Mouse (Mus musculus): Measurements from ENCODE around the gene Dgkg.

Gene Dgkg

GRCm38 (mm10) chr16:22596394-22596793, 60.6 kb downstream of the Dgkg start:
- no peak for DNase-seq (ENCODE audit: low spot score)

- no peak for DNase-seq (ENCODE audit: low spot score)
Observed at GRCm38 (mm10) chr16:22593907-22594306, 63.1 kb downstream of the Dgkg start.

GRCm38 (mm10) chr16:22589619-22590018, 67.4 kb downstream of the Dgkg start:
- DNase-seq (ENCODE audit: low spot score), result no peak

GRCm38 (mm10) chr16:22586151-22586836, 70.7 kb downstream of the Dgkg start:
- no peak for DNase-seq (ENCODE audit: low spot score)

GRCm38 (mm10) chr16:22585523-22585922, 71.5 kb downstream of the Dgkg start:
- no peak for DNase-seq (ENCODE audit: low spot score)

GRCm38 (mm10) chr16:22583401-22583800, 73.6 kb downstream of the Dgkg start:
- DNase-seq (ENCODE audit: low spot score), result no peak

GRCm38 (mm10) chr16:22582173-22582929, 74.7 kb downstream of the Dgkg start:
- DNase-seq (ENCODE audit: low spot score), result no peak

GRCm38 (mm10) chr16:22580103-22580502, 76.9 kb downstream of the Dgkg start:
- DNase-seq (ENCODE audit: low spot score), result no peak

- DNase-seq (ENCODE audit: low spot score), result no peak
Observed at GRCm38 (mm10) chr16:22578883-22579282, 78.1 kb downstream of the Dgkg start.

- no peak for DNase-seq (ENCODE audit: low spot score)
Observed at GRCm38 (mm10) chr16:22577656-22578055, 79.4 kb downstream of the Dgkg start.

- DNase-seq (ENCODE audit: low spot score), result no peak
Observed at GRCm38 (mm10) chr16:22574164-22574563, 82.9 kb downstream of the Dgkg start.

- DNase-seq (ENCODE audit: low spot score), result peak; percentile 29
Observed at GRCm38 (mm10) chr16:22572641-22573341, 84.2 kb downstream of the Dgkg start.

- DNase-seq (ENCODE audit: low spot score), result no peak
Observed at GRCm38 (mm10) chr16:22564907-22565272, 92.1 kb downstream of the Dgkg start.

GRCm38 (mm10) chr16:22564259-22564906, 92.6 kb downstream of the Dgkg start:
- DNase-seq (ENCODE audit: low spot score), result peak; percentile 48

- DNase-seq (ENCODE audit: low spot score), result no peak
Observed at GRCm38 (mm10) chr16:22563594-22563993, 93.4 kb downstream of the Dgkg start.

GRCm38 (mm10) chr16:22554996-22555395, 102.0 kb downstream of the Dgkg start:
- DNase-seq (ENCODE audit: low spot score), result no peak

GRCm38 (mm10) chr16:22552351-22552750, 104.7 kb downstream of the Dgkg start:
- no peak for DNase-seq (ENCODE audit: low spot score)

GRCm38 (mm10) chr16:22551231-22552000, 105.6 kb downstream of the Dgkg start:
- no peak for DNase-seq (ENCODE audit: low spot score)

- no peak for DNase-seq (ENCODE audit: low spot score)
Observed at GRCm38 (mm10) chr16:22549346-22549745, 107.7 kb downstream of the Dgkg start.

- peak; percentile 86 for DNase-seq (ENCODE audit: low spot score)
Observed at GRCm38 (mm10) chr16:22548167-22549080, 108.6 kb downstream of the Dgkg start.

GRCm38 (mm10) chr16:22547741-22548140, 109.3 kb downstream of the Dgkg start:
- DNase-seq (ENCODE audit: low spot score), result no peak
